Mouse (Mus musculus): ENCODE data around the gene Ndufa7.

DNA sequence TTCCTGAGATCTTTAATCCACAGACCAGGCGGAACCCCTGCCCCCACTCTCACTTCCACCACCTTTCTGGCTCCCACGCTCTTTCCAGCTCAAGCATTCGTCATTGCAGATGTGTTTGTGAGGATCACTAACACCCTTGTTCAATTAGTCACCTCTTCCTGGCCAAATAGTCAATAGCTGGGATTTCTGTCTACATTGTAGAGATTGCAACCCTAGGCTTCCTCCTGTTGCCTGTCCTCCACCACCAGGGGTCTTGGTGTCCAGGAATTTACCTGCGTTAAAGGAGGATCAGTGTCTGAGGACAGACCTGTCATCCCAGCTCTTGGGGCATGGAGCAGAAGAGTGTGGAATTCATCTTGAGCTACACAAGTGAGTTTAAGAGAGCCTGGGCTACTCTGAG is 42.3 kb upstream of the Ndufa7 start:
- TF ChIP-seq CTCF (IDR thresholded peaks at IDR 0.05; ENCODE audit: borderline replicate concordance, extremely low read depth, insufficient read depth, insufficient read length), result no peak
- no peak for TF ChIP-seq POLR2A (IDR thresholded peaks at IDR 0.05; ENCODE audit: borderline replicate concordance, extremely low read depth, insufficient read depth, insufficient read length, poor library complexity, severe bottlenecking)

All from brain, embryonic 14.5 days (tissue).